Mouse (Mus musculus): ENCODE measurements at regions not wholly inside any gene's neighbourhood (a gene's known extent, or its start where the extent isn't known, plus 50 kb on each side); places are given as distances from the start of the nearest gene placed in this dataset.

GRCm38 (mm10) chr15:68014605-68015305, 1514.0 kb upstream of the Lrrc6 start:
- DNase-seq (ENCODE audit: low read depth in 2 of 2, low spot score in 2 of 2), result no peak

DNA sequence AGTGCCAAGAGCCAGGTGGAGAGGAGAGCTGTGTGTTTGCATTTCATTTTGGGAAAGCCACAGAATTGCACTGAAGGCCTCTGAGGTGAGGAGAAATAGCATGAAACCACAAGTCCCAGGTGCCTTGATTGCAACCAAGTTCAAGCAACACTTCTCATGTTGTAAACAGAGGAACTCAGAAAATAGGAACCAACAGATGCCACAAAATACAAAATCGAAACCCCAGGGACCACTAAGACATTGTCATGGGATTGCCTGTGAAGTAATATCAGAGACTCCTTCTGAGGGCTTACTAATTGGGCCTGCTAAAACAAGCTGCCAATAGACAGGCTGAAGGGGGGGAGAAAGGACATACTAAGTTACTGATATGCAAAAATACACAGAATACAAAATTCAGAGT, 1510.5 kb upstream of the Lrrc6 start:
- DNase-seq (ENCODE audit: low read depth in 2 of 2, low spot score in 2 of 2), result no peak

- no peak for DNase-seq (ENCODE audit: low read depth in 2 of 2, low spot score in 2 of 2)
Measured at GRCm38 (mm10) chr15:68010189-68010588, 1509.5 kb upstream of the Lrrc6 start.

- no peak for DNase-seq (ENCODE audit: low read depth in 2 of 2, low spot score in 2 of 2)
Measured at GRCm38 (mm10) chr15:68004798-68005197, 1504.1 kb upstream of the Lrrc6 start.

DNA sequence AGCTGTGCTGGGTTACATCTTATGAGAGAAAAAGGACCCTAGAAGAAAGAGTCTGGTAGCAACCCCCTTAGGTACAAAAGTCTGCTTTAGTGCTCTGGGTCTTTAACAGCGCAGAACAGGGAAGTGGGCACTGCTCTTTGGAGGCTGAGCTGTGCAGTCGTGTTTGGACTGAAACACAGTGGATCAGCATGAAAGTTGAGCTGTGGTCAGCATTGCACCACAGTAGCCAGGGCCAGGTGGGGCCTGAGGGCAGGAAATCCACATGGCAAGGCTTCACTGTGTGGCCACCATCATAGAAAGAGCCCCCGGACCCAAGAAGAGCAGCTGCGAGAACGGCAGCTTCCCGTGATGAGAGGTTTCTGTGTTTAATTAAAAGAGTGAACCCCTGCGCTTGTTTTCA, 1495.8 kb upstream of the Lrrc6 start:
- no peak for DNase-seq (ENCODE audit: low read depth in 2 of 2, low spot score in 2 of 2)

DNA sequence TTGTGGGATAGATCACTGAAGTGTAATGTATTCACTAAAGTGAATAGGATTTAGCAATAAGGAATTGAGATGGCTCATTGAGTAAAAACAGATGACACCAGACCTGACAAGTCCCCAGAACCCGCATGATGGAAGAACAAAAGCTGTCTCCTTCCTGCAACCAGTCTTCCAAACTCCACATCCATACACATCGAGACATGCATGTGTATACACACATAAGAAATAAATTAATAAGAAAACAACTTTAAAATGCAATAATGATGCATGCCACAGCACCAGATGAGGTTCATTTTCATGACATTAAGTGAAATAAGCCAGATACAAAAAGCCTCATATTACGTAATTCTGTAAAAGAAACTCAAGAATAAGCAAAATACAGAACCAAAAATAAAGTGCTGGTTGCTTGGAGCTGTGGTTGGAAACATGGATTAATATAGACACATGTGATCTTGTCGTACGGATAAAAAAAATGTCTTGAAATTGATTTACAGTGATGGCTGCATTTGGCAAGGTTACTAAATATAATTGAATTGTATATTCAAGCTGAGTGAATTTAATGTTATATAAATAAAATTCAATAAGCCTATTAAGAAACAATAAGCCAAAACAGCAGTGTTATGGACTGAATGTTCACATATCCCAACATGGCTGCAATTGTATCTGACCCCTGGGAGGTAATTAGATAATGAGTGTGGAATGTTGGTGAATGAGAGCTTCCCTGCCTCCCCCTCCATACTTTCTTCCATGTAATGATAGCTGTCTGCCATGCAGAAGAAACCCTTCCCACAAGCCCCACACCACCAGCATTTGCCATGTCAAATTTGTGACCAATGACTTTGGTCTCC, 1488.9 kb upstream of the Lrrc6 start:
- DNase-seq (ENCODE audit: low read depth in 2 of 2, low spot score in 2 of 2), result no peak

- DNase-seq (ENCODE audit: low read depth in 2 of 2, low spot score in 2 of 2), result no peak
Measured at GRCm38 (mm10) chr15:67987941-67988340, 1487.2 kb upstream of the Lrrc6 start.

- no peak for DNase-seq (ENCODE audit: low read depth in 2 of 2, low spot score in 2 of 2)
Measured at GRCm38 (mm10) chr15:67983253-67983652, 1482.5 kb upstream of the Lrrc6 start.

- DNase-seq (ENCODE audit: low read depth in 2 of 2, low spot score in 2 of 2), result no peak
Measured at GRCm38 (mm10) chr15:67981876-67982275, 1481.2 kb upstream of the Lrrc6 start.

DNA sequence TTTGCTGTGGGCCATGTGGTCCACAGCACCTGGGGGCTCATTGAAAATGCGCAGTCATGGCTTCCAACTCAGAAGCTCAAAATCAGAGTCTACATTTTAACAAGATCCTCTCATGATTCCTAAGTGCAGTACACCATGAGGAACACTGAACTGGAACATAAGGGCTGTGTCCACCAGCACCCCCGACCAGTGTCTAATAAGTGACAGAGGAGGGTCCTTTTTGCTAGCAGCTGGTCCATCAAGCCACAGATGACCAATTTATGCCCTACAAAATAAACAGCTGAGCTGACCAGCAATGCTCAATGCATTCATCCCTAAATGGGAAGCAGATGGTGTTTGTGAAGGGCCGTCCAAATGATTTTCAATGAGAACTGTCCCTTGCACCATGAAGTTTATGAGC, 1478.7 kb upstream of the Lrrc6 start:
- DNase-seq (ENCODE audit: low read depth in 2 of 2, low spot score in 2 of 2), result no peak

DNA sequence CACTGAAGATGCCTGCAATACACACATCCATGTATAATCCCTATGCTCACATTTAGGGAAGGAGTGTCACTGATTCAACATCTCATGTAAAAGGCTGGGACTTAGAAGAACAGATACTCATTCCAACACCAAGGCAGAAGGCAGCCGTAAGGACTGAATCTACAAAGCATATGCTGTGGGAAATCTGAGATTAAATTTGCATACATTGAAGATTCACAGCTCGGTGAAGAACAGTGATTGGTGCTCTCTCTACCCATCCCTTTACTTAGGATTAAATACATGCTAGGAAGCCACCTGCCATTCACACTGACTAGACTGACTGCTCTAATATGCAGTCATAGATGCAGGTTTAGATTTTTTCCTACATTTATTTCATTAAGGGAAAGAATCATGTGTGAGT, 1476.5 kb upstream of the Lrrc6 start:
- DNase-seq (ENCODE audit: low read depth in 2 of 2, low spot score in 2 of 2), result no peak

GRCm38 (mm10) chr15:67971998-67972397, 1471.3 kb upstream of the Lrrc6 start:
- DNase-seq (ENCODE audit: low read depth in 2 of 2, low spot score in 2 of 2), result no peak

- DNase-seq (ENCODE audit: low read depth in 2 of 2, low spot score in 2 of 2), result no peak
Measured at GRCm38 (mm10) chr15:67954216-67954615, 1453.5 kb upstream of the Lrrc6 start.

DNA sequence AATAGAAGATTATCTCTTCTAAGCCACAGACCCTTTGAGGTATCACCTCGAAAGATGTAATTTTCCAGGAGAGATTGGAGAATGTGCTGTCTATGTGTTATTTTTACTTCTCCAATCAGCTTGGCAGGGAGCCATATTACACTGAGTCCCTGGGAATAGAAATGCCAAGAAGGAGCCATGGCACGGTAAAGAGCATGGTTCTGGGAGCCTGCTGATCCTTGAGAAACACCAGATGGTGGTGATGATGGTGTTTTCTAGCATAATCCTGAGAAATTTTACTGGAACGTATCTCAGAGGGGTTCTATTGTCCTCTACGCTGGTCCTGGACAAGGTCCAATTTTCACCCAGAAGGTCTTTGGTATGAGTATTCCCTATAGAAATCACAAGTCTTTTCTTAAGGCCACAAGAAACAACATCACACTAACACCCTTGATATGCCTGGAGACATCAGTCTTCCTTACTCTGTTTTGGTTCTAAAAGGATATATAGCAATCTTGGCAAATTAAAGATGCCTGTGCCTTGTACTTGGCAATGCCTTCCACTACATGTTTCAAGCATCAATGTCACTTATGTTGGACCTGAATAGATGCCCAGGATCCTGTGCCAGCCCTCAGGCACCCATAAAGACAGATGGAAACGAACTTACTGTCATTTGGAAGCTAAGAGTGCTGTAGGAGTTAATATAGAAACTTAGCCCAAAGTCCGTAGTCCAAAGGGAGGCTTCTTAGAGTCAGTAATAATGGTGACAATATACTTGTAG, 1449.8 kb upstream of the Lrrc6 start:
- no peak for DNase-seq (ENCODE audit: low read depth in 2 of 2, low spot score in 2 of 2)

GRCm38 (mm10) chr15:67944330-67945082, 1443.8 kb upstream of the Lrrc6 start:
- DNase-seq (ENCODE audit: low read depth in 2 of 2, low spot score in 2 of 2), result no peak

- DNase-seq (ENCODE audit: low read depth in 2 of 2, low spot score in 2 of 2), result no peak
Measured at GRCm38 (mm10) chr15:67943046-67943445, 1442.3 kb upstream of the Lrrc6 start.

- DNase-seq (ENCODE audit: low read depth in 2 of 2, low spot score in 2 of 2), result no peak
Measured at GRCm38 (mm10) chr15:67940510-67940909, 1439.8 kb upstream of the Lrrc6 start.

GRCm38 (mm10) chr15:67924885-67925284, 1424.2 kb upstream of the Lrrc6 start:
- DNase-seq (ENCODE audit: low read depth in 2 of 2, low spot score in 2 of 2), result no peak

GRCm38 (mm10) chr15:67907034-67907433, 1406.3 kb upstream of the Lrrc6 start:
- no peak for DNase-seq (ENCODE audit: low read depth in 2 of 2, low spot score in 2 of 2)

DNA sequence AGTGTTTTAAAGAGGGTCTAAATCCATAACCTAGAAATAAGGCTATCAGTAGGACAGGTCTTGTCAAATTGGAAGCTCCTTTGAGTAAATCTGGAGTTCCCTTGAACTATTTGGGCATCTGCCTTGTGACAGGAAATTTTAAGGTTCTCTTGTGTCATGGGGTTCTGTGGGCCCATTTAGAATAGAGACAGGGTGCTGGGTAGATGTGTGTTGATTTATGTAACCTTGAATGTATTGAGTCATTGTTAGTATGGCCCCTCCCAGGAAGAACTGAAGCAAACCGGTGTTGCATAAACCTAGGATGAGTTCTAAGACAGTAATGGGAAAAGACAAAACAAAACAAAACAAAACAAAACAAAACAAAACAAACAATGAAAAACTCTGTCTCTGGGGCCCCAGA, 1404.6 kb upstream of the Lrrc6 start:
- DNase-seq (ENCODE audit: low read depth in 2 of 2, low spot score in 2 of 2), result no peak

DNA sequence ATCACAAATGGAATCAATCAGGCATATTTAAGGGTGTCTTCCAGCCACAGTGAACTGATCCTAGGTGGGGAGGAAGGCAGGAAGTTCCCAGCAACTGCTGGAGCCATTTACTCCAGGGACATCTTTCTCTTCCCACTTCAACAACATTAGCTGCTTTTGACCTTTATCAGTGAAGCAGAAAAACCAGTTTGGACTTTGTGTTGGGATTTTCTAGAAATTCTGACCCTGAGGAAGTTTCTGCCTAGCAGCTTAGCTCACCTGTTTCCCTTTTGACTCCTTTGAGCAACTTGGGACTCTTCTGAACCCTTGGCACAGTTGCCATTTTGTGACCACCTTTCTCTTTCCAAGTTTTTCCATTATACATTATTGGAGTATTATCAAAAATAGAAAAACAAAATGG, 1403.9 kb upstream of the Lrrc6 start:
- no peak for DNase-seq (ENCODE audit: low read depth in 2 of 2, low spot score in 2 of 2)

Data from CD8-positive naive resting alpha-beta T cell, adult 2 months (primary cell).